Mouse (Mus musculus) layer of hippocampus, postnatal 14 days (tissue): ENCODE measurements around the gene Fam20c. TPM values are rescaled to one million over a fixed set of nuclear protein-coding genes. Genes with fewer than 3 reads are reported as not detected.

ENCODE experiments used
- total RNA-seq, 2 experiments: library from RNA; stranded (reverse); gene quantifications; 2 replicates each; pipeline ENCODE4 v1.2.3; 2021

The Fam20c gene
- total RNA-seq, 2 experiments from 2014 or later: 38.7 to 40.4 TPM

Other genes starting within 250 kb of the Fam20c start
- not detected for gene 1700123K08Rik, start 189.8 kb upstream of the Fam20c start, total RNA-seq
- 10 to 100 TPM; 27.0 to 29.5 TPM for gene Zfp68, start 134.8 kb upstream of the Fam20c start, total RNA-seq
- gene A430033K04Rik, start 131.7 kb upstream of the Fam20c start, total RNA-seq: 10 to 100 TPM; 12.1 to 13.5 TPM
- gene Gm5294, start 65.6 kb downstream of the Fam20c start, total RNA-seq: not detected
- 10 to 100 TPM; 50.2 to 50.3 TPM for gene Pdgfa, start 242.9 kb downstream of the Fam20c start, total RNA-seq